Mouse (Mus musculus) hindbrain, embryonic 15.5 days (tissue): Measurements from ENCODE around the gene S100a11. TPM values are rescaled to one million over a fixed set of nuclear protein-coding genes. Genes with fewer than 3 reads are reported as not detected.

Experiments used
- ATAC-seq: fragments of 200-750 bp; cut with Nextera tagmentation; 2 replicates; pipeline ENCODE4 v1.8.0; 2017; ENCODE audit warnings: low read depth, moderate number of reproducible peaks, moderate TSS enrichment; ENCODE audit not compliant: low FRiP score
- H3K27ac ChIP-seq: fragments of 300-500 bp; sonication (generic); replicated peaks from 2 replicates; pipeline ENCODE4 v1.5.1; 2015; ENCODE audit warnings: mild to moderate bottlenecking, inconsistent platforms
- H3K27me3 ChIP-seq: fragments of 300-500 bp; sonication (generic); 2 replicates; pipeline ENCODE4 v1.6.1; 2015; ENCODE audit warnings: control low read depth, inconsistent platforms
- H3K36me3 ChIP-seq: fragments of 300-500 bp; sonication (generic); 2 replicates; pipeline ENCODE4 v1.6.1; 2015; ENCODE audit warnings: control low read depth, inconsistent platforms
- H3K4me1 ChIP-seq: fragments of 300-500 bp; sonication (generic); replicated peaks from 2 replicates; pipeline ENCODE4 v1.6.1; 2015; ENCODE audit warnings: control low read depth, inconsistent platforms
- H3K4me2 ChIP-seq: fragments of 300-500 bp; sonication (generic); 2 replicates; pipeline ENCODE4 v1.6.1; 2015; ENCODE audit warnings: moderate library complexity, mild to moderate bottlenecking, inconsistent platforms
- H3K4me3 ChIP-seq: fragments of 300-500 bp; sonication (generic); 2 replicates; pipeline ENCODE4 v1.5.1; 2015; ENCODE audit warnings: mild to moderate bottlenecking, inconsistent platforms
- H3K9ac ChIP-seq: fragments of 300-500 bp; sonication (generic); 2 replicates; pipeline ENCODE4 v1.6.1; 2015; ENCODE audit warnings: inconsistent platforms
- H3K9me3 ChIP-seq: fragments of 300-500 bp; sonication (generic); 2 replicates; pipeline ENCODE4 v1.6.1; 2016; ENCODE audit warnings: control low read depth, inconsistent platforms
- WGBS: fragments of 180-500 bp; shearing (Covaris S2); methylation state at CpG from one replicate; pipeline ENCODE4 v1.1.7; 2015; 5-methylcytosine and 5-hydroxymethylcytosine counted together
- polyA plus RNA-seq: library from polyadenylated mRNA; unstranded; fragments of >200 nt; fragmentation: Nextera tagmentation; extraction: Ambion mirVana; gene quantifications from 2 replicates; pipeline ENCODE4 v1.2.1, GENCODE M21; 2015

Gene S100a11
- polyA plus RNA-seq, 1 experiment from 2014 or later = 206 TPM

DNA sequence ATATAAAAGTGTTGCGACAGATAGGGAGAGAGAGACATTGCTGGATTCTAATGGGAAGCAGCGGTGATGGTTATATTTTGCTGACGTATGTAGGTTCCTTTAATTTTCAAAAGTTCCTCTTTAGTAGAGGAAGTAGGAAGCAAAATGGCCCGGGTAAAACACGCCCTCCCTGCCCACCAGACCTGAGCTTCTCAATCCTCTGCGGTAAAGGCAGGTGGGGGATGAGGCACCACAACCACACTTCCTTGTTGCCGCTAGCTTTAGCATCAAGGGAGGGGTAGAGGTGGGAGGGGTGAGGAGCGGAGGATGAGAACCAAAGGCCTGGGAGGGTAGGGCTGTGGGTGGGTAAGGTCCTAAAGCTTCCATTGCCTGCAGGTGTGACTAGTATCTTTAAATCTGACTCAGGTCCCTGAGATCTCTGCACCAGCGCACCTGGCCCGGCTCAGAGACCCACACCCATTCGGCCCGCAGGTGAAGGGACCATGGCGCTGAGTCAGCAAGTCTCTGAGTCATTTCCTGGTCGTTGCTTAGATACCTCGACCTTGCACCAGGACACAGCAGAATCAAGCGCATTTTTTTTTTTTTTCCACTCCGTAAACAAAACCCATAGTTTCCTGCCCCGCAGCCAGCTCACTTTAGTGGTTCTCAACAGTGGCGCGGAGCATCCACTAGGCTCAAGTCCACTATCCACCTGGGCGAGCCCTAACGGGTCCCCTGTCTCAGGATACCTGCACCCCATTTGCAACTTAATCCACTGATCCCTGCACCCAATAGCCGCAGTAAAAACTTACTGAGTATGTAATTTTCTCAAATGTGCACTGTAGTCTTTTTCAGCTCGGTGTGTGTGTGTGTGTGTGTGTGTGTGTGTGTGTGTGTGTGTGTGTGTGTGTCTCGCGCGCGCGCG, 14.1 kb upstream of the S100a11 start:
- Histone ChIP-seq H3K27me3 (no peaks in the 10 kb centered on the region), H3K9me3 (no peaks in the 10 kb centered on the region), H3K4me2 (peak overlapping the region; percentile 25), H3K36me3 (no peaks in the 10 kb centered on the region), H3K27ac (no peak overlapping the region), H3K4me1 (no peaks in the 10 kb centered on the region), H3K4me3 (no peak overlapping the region), H3K9ac (no peak overlapping the region)
- no peak for ATAC-seq
- 47% methylated on average over 30 of the region's 30 CpGs for WGBS

DNA sequence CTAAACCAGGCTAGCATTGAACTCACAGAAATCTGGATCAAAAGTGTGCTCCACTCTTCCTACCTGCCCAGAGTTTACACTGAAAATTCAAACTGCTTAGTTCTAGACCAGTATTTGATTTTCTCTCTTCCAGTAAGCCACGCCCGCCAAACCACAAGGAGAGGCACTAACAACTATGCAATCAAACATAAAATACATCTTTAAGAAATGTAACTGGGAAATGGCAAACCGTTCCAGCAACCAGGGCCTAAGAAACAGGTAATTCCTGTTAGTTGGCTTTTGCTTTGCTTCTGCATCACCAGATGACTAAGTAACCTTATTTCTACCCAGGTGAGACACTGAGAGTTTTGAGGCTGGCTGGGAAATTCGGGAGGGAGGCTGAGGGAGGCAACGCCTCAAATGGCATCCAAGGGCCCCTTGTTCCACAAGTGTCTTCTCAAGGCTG, 13.4 kb upstream of the S100a11 start:
- Histone ChIP-seq H3K9me3 (no peaks in the 10 kb centered on the region), H3K27ac (no peak overlapping the region), H3K4me1 (no peaks in the 10 kb centered on the region), H3K27me3 (no peaks in the 10 kb centered on the region), H3K9ac (no peak overlapping the region), H3K4me3 (no peak overlapping the region), H3K36me3 (no peaks in the 10 kb centered on the region), H3K4me2 (no peak overlapping the region)
- 79% methylated on average over 5 of the region's 5 CpGs for WGBS
- no peak for ATAC-seq

DNA sequence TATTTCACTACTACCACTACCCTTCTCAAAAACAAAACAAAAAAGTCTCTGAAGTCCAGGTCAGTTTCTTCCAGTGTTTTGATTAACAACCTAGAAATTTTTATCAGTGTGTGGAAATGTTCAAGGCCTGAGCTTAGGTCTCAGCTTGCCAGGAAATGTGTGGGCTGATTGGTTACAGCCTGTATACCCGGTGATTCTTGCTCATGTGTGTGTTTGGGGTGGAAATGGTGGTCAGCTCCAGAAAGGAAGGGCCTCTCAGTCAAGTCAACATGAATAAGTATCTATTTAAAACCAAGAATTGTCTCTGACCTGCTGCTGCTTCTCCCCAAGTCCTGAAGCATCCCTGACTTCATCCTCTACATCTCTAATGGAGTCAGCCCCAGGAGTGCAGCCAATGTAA, 11.0 kb upstream of the S100a11 start:
- Histone ChIP-seq H3K9ac (no peak overlapping the region), H3K36me3 (no peaks in the 10 kb centered on the region), H3K27ac (no peak overlapping the region), H3K27me3 (no peaks in the 10 kb centered on the region), H3K4me3 (no peak overlapping the region), H3K9me3 (no peaks in the 10 kb centered on the region), H3K4me1 (no peaks in the 10 kb centered on the region), H3K4me2 (no peak overlapping the region)
- WGBS = 78% methylated on average over 1 of the region's 1 CpGs
- no peak for ATAC-seq

- Histone ChIP-seq H3K4me1 (no peaks in the 10 kb centered on the region), H3K9me3 (no peaks in the 10 kb centered on the region), H3K4me3 (no peak overlapping the region), H3K27me3 (no peaks in the 10 kb centered on the region), H3K4me2 (no peak overlapping the region), H3K36me3 (no peaks in the 10 kb centered on the region), H3K9ac (no peak overlapping the region), H3K27ac (no peak overlapping the region)
- ATAC-seq = no peak
- 82% methylated on average over 1 of the region's 1 CpGs for WGBS
Observed at GRCm38 (mm10) chr3:93511036-93511435, 9.3 kb upstream of the S100a11 start.

DNA sequence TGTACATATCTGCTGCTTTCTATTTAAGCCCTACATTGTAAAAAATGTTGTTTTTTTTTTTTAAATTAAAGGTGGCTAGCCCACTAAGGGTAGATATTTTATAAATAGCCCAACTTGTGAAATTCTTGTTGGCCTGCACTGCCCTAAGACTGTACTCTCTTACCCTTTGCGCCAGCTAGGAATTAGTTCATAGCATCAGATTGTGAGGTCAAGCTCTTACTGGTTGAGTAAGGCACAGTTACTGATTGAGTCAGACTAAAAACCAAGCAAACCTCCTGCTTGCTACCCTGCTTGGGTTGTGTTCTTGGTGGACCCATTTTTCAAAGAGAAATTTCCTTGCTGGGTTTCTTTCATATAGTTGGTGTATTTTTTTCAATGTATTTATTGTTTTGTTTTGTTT, 8.5 kb upstream of the S100a11 start:
- Histone ChIP-seq H3K27me3 (no peaks in the 10 kb centered on the region), H3K9me3 (no peaks in the 10 kb centered on the region), H3K36me3 (no peaks in the 10 kb centered on the region), H3K4me3 (no peak overlapping the region), H3K9ac (no peak overlapping the region), H3K4me1 (no peaks in the 10 kb centered on the region), H3K4me2 (no peak overlapping the region), H3K27ac (no peak overlapping the region)
- 95% methylated on average over 1 of the region's 1 CpGs for WGBS
- ATAC-seq = no peak

- H3K27me3 ChIP-seq = no peaks in the 10 kb centered on the region
- H3K27ac ChIP-seq = no peak overlapping the region
- H3K9me3 ChIP-seq = no peaks in the 10 kb centered on the region
- no peak overlapping the region for H3K4me3 ChIP-seq
- H3K9ac ChIP-seq = no peak overlapping the region
- H3K4me1 ChIP-seq = no peaks in the 10 kb centered on the region
- 84% methylated on average over 7 of the region's 7 CpGs for WGBS
- ATAC-seq = no peak
- no peak overlapping the region for H3K4me2 ChIP-seq
- H3K36me3 ChIP-seq = no peaks in the 10 kb centered on the region
Observed at GRCm38 (mm10) chr3:93512386-93513101, 7.7 kb upstream of the S100a11 start.

DNA sequence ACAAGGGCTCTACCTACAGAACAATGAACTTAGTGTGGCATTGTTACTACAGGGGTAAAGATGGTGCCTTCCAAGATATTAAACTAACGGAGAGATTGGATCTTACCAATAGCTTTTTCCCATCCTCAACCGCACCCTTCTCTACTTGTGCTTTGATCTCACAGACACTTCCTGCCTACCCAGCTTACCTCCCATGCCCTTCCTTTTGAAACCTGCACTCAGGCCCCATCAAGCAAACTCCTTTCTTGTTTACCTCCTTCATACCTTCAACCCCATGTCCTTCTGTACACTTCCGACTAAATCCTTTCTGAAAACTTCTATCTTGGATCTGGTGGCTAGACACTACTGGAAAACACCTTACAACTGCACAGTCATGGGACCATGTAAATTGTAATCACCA, 5.7 kb upstream of the S100a11 start:
- H3K4me1 ChIP-seq = no peaks in the 10 kb centered on the region
- ATAC-seq = no peak

DNA sequence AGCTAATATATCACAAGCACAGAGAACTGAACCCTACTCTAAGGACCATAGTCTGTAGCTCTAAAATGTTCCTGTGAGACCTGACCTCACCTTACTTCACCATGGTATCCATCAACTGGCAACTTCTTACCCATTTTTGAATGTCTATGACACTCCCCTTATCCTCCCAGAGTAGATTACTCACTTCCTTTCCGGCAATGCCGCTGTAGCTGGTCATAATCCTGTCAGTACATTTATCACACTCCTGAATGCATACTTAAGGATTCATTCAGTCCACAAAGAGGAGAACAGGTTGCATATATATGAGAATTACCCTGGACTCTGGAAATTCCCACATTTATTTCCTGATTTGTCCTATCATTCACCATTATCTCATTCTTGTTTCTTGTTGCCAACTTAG, 2.9 kb upstream of the S100a11 start:
- H3K4me2 ChIP-seq = no peak overlapping the region
- no peak overlapping the region for H3K9ac ChIP-seq
- H3K27ac ChIP-seq = no peak overlapping the region
- H3K9me3 ChIP-seq = no peaks in the 10 kb centered on the region
- WGBS = 90% methylated on average over 2 of the region's 2 CpGs
- no peaks in the 10 kb centered on the region; the same call in 1 of the 2 replicates for H3K27me3 ChIP-seq
- ATAC-seq = no peak
- H3K4me1 ChIP-seq = peaks cover 11% of the 10 kb centered on the region; the same call in 1 of the 2 replicates
- no peaks in the 10 kb centered on the region for H3K36me3 ChIP-seq
- H3K4me3 ChIP-seq = no peak overlapping the region

More for the DNA sequence above, 5.7 kb upstream of the S100a11 start:
- Histone ChIP-seq H3K9me3 (no peaks in the 10 kb centered on the region), H3K36me3 (no peaks in the 10 kb centered on the region), H3K27ac (no peak overlapping the region), H3K4me3 (no peak overlapping the region), H3K9ac (no peak overlapping the region), H3K27me3 (no peaks in the 10 kb centered on the region), H3K4me2 (no peak overlapping the region)
- 97% methylated on average over 3 of the region's 3 CpGs for WGBS

- H3K27ac ChIP-seq = no peak overlapping the region
- H3K27me3 ChIP-seq = no peaks in the 10 kb centered on the region; the same call in 1 of the 2 replicates
- 58% methylated on average over 5 of the region's 5 CpGs for WGBS
- ATAC-seq = 0 out of 2 replicates have a peak, but pooled peaks have one; percentile 5
- H3K9ac ChIP-seq = no peak overlapping the region
- H3K4me3 ChIP-seq = peak overlapping the region; percentile 47; the same call in 1 of the 2 replicates
- H3K4me2 ChIP-seq = peak overlapping the region; percentile 82
- peaks cover 11% of the 10 kb centered on the region; the same call in 1 of the 2 replicates for H3K4me1 ChIP-seq
- no peaks in the 10 kb centered on the region for H3K9me3 ChIP-seq
- no peaks in the 10 kb centered on the region for H3K36me3 ChIP-seq
Observed at GRCm38 (mm10) chr3:93519856-93520329, 395 bp upstream of the S100a11 start.

DNA sequence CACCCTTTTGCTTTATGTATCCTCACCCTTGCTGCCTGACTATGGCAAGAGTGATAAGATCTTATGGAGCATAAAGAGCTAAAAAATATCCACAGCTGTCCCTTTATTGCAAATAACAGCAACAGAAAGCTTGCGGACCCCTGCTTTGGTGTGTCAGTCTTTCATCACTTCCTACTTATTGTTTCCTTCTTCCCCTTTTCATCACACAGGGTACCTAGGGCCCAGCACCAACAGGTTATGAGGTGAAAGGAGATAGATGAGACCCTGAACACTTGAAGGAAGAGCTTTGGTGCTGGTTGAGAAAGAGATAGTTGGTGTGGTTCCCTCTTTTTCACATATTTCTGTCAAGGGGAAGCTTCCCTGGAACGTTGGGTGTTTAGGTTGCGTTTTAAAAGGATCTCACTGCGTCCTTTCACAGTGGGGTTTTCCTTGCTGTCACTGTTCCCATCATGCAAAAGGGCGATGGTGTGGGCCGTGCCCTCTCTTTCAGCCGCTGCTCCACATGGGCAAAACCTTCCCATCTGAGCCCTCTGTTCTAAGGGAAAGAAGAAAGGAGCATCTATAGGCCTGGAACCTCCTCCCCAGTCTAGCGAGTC, 1.3 kb downstream of the S100a11 start:
- ATAC-seq = no peak
- Histone ChIP-seq H3K4me1 (peaks cover 11% of the 10 kb centered on the region; the same call in 1 of the 2 replicates), H3K4me2 (peak overlapping the region; percentile 82), H3K9me3 (no peaks in the 10 kb centered on the region), H3K36me3 (no peaks in the 10 kb centered on the region), H3K9ac (no peak overlapping the region), H3K27ac (no peak overlapping the region), H3K4me3 (peak overlapping the region; percentile 47), H3K27me3 (no peaks in the 10 kb centered on the region; the same call in 1 of the 2 replicates)
- 81% methylated on average over 8 of the region's 8 CpGs for WGBS

GRCm38 (mm10) chr3:93522611-93523010, 2.3 kb downstream of the S100a11 start:
- no peak for ATAC-seq
- no peaks in the 10 kb centered on the region; the same call in 1 of the 2 replicates for H3K27me3 ChIP-seq
- H3K4me2 ChIP-seq = no peak overlapping the region
- peaks cover 11% of the 10 kb centered on the region; the same call in 1 of the 2 replicates for H3K4me1 ChIP-seq
- no peak overlapping the region for H3K27ac ChIP-seq
- no peak overlapping the region for H3K4me3 ChIP-seq
- H3K9ac ChIP-seq = no peak overlapping the region
- H3K9me3 ChIP-seq = no peaks in the 10 kb centered on the region
- WGBS = 40% methylated on average over 7 of the region's 7 CpGs
- no peaks in the 10 kb centered on the region for H3K36me3 ChIP-seq

DNA sequence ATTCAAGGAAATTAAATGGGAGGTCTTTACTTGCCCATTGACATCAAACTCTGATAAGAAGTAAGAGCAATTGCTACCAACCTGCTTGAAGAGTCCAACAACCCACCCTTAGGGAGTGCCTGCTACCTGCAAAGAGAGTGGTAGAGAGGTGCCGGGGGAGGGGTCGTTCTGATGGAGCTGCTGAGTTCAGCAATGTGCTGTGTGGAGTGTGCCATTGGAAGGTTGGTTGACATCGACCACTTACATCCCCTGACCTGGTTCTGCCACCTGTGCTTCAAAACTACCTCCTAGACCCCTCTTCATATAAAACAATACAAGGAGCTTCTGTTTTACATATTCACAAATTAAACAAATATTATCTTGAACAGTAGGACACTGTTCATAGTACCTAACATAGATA, 7.0 kb downstream of the S100a11 start:
- Histone ChIP-seq H3K9me3 (no peaks in the 10 kb centered on the region), H3K4me1 (no peaks in the 10 kb centered on the region), H3K9ac (no peak overlapping the region), H3K27ac (no peak overlapping the region), H3K4me2 (no peak overlapping the region), H3K4me3 (no peak overlapping the region), H3K27me3 (no peaks in the 10 kb centered on the region), H3K36me3 (no peaks in the 10 kb centered on the region)
- WGBS = 91% methylated on average over 3 of the region's 3 CpGs
- no peak for ATAC-seq
